Mouse (Mus musculus) myocyte (in vitro differentiated cells): ENCODE data around the gene Cox6b2. TPM values are rescaled to one million over a fixed set of nuclear protein-coding genes. Genes with fewer than 3 reads are reported as not detected.

Source experiments
- H3K27me3 ChIP-seq: one replicate; pipeline ENCODE4 v1.6.1; 2011; ENCODE audit not compliant: control insufficient read depth, insufficient read depth, insufficient read length
- H3K36me3 ChIP-seq: one replicate; pipeline ENCODE4 v1.6.1; 2011; ENCODE audit not compliant: control insufficient read depth, insufficient read depth
- H3K4me2 ChIP-seq: one replicate; pipeline ENCODE4 v1.6.1; 2011; ENCODE audit warnings: low read depth, control low read depth
- H3K4me3 ChIP-seq: one replicate; pipeline ENCODE4 v1.5.1; 2011; ENCODE audit warnings: mild to moderate bottlenecking, control low read depth, moderate library complexity
- H3K79me2 ChIP-seq: one replicate; pipeline ENCODE4 v1.6.1; 2011; ENCODE audit not compliant: control insufficient read depth, insufficient read depth
- H3ac ChIP-seq: one replicate; pipeline ENCODE4 v1.6.1; 2011; ENCODE audit not compliant: control insufficient read depth, insufficient read length
- CEBPB ChIP-seq: IDR thresholded peaks from 2 replicates; pipeline ENCODE4 v1.6.1; 2011; ENCODE audit warnings: mild to moderate bottlenecking, moderate library complexity; ENCODE audit not compliant: poor library complexity, insufficient read depth, severe bottlenecking
- E2F4 ChIP-seq: IDR thresholded peaks from one replicate; pipeline ENCODE4 v1.6.1; 2011; ENCODE audit warnings: mild to moderate bottlenecking, control low read depth, moderate library complexity; ENCODE audit not compliant: insufficient read depth
- MAX ChIP-seq: IDR thresholded peaks from one replicate; pipeline ENCODE4 v1.6.1; 2011; ENCODE audit warnings: low read depth, mild to moderate bottlenecking, control low read depth
- MYOD1 ChIP-seq, 3 experiments: IDR thresholded peaks; one replicate each; pipeline ENCODE4 v1.6.1; 2011; ENCODE audit warnings: control low read depth in 2 of 3, low read depth in 2 of 3, mild to moderate bottlenecking in 2 of 3, moderate library complexity in 1 of 3; ENCODE audit not compliant: insufficient read length in 2 of 3, control insufficient read depth in 1 of 3
- MYOG ChIP-seq, 3 experiments: IDR thresholded peaks; one replicate each; pipeline ENCODE4 v1.6.1; 2011; ENCODE audit warnings: control low read depth in 2 of 3, low read depth in 2 of 3, mild to moderate bottlenecking in 2 of 3; ENCODE audit not compliant: insufficient read length in 2 of 3, control insufficient read depth in 1 of 3, insufficient read depth in 1 of 3
- POLR2A ChIP-seq: IDR thresholded peaks from one replicate; pipeline ENCODE4 v1.6.1; 2011; ENCODE audit warnings: low read depth, mild to moderate bottlenecking, control low read depth, moderate library complexity; ENCODE audit not compliant: insufficient read length
- POLR2AphosphoS2 ChIP-seq: IDR thresholded peaks from one replicate; pipeline ENCODE4 v1.6.1; 2011; ENCODE audit warnings: low read depth, control low read depth; ENCODE audit not compliant: insufficient read length
- REST ChIP-seq: IDR thresholded peaks from one replicate; pipeline ENCODE4 v1.6.1; 2011; ENCODE audit warnings: mild to moderate bottlenecking, control low read depth, moderate library complexity; ENCODE audit not compliant: insufficient read depth, insufficient read length
- SRF ChIP-seq: IDR thresholded peaks from one replicate; pipeline ENCODE4 v1.6.1; 2011; ENCODE audit warnings: low read depth; ENCODE audit not compliant: control insufficient read depth, insufficient read length
- TCF12 ChIP-seq: IDR thresholded peaks from one replicate; pipeline ENCODE4 v1.6.1; 2011; ENCODE audit warnings: mild to moderate bottlenecking, control low read depth; ENCODE audit not compliant: poor library complexity, insufficient read depth, severe bottlenecking
- TCF3 ChIP-seq: IDR thresholded peaks from one replicate; pipeline ENCODE4 v1.6.1; 2011; ENCODE audit warnings: low read depth, control low read depth; ENCODE audit not compliant: insufficient read length
- USF1 ChIP-seq: IDR thresholded peaks from one replicate; pipeline ENCODE4 v1.6.1; 2011; ENCODE audit warnings: low read depth, mild to moderate bottlenecking, control low read depth, moderate library complexity
- polyA plus RNA-seq: library from polyadenylated mRNA; unstranded; fragments of >200 nt; fragmentation: generic; extraction: Trizol; gene quantifications from one replicate; pipeline ENCODE4 v1.2.1, GENCODE M21; 2012; ENCODE audit warnings: missing spikeins

The Cox6b2 gene
- polyA plus RNA-seq, 1 experiment, result 0.19 TPM

DNA sequence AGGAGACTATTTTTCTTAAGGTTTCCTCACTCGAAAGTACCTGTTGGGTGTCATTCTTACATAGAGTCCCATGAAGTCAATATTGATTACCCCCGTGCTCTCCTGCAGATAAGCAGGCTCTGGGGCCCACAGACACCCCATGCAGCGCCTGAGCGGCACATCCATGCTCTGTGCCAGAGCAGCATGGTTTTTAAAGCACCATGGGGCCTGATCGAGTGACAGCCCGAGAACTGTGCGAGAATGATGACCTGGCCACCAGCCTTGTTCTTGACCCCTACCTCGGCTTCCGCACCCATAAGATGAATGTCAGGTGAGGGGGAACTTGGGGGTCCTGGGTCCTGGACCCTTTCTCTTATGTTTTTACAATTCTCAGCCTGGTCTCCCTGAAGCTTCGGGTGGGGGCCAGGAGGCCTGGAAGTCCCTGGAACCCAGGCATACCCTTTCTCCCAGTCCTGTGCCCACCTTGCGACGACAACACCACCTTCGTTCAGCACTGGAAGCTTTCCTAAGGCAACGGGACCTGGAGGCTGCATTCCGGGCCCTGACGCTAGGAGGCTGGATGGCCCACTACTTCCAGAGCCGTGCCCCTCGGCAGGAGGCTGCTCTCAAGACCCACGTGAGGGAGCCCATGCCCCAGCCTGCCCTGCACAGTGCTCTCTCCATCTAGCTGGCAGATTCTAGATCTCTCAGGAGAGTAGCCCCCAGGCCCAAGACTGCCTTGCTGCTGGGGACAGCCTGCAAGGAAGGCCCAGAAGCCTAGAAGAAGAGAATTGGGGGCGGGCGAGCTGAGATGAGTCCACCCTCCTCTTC is 11.0 kb downstream of the Cox6b2 start:
- Histone ChIP-seq H3K79me2 (peaks cover 5% of the 10 kb centered on the region), H3ac (no peak overlapping the region), H3K4me2 (peak overlapping the region; percentile 95), H3K4me3 (peak overlapping the region; percentile 72), H3K36me3 (no peaks in the 10 kb centered on the region), H3K27me3 (no peaks in the 10 kb centered on the region)
- TF ChIP-seq CEBPB, result no peak
- TF ChIP-seq REST, result no peak
- no peak for TF ChIP-seq POLR2A
- no peak for TF ChIP-seq SRF
- TF ChIP-seq TCF12, result no peak
- no peak for TF ChIP-seq MYOD1 (IDR thresholded peaks at IDR 0.05; ENCODE audit: control insufficient read depth in 1 of 3, insufficient read length in 2 of 3, low read depth in 2 of 3)
- no peak for TF ChIP-seq MYOG (IDR thresholded peaks at IDR 0.05; ENCODE audit: control insufficient read depth in 1 of 3, insufficient read depth in 1 of 3, insufficient read length in 2 of 3, low read depth in 2 of 3)
- TF ChIP-seq USF1, result no peak

GRCm38 (mm10) chr7:4741151-4741550 is 11.7 kb downstream of the Cox6b2 start:
- Histone ChIP-seq H3K27me3 (no peaks in the 10 kb centered on the region), H3K4me3 (peak overlapping the region; percentile 72), H3K36me3 (no peaks in the 10 kb centered on the region), H3K79me2 (peaks cover 5% of the 10 kb centered on the region), H3K4me2 (peak overlapping the region; percentile 95), H3ac (no peak overlapping the region)
- TF ChIP-seq POLR2AphosphoS2 (no peak), MYOD1 (IDR thresholded peaks at IDR 0.05; ENCODE audit: control insufficient read depth in 1 of 3, insufficient read length in 2 of 3, low read depth in 2 of 3) (no peak), CEBPB (no peak), TCF12 (no peak), TCF3 (no peak), E2F4 (no peak), SRF (no peak), POLR2A (no peak), USF1 (no peak), MAX (no peak), REST (no peak), MYOG (IDR thresholded peaks at IDR 0.05; ENCODE audit: control insufficient read depth in 1 of 3, insufficient read depth in 1 of 3, insufficient read length in 2 of 3, low read depth in 2 of 3) (no peak)

- H3ac ChIP-seq, result peak overlapping the region; percentile 4
Observed at GRCm38 (mm10) chr7:4740309-4740727, 12.6 kb downstream of the Cox6b2 start.

DNA sequence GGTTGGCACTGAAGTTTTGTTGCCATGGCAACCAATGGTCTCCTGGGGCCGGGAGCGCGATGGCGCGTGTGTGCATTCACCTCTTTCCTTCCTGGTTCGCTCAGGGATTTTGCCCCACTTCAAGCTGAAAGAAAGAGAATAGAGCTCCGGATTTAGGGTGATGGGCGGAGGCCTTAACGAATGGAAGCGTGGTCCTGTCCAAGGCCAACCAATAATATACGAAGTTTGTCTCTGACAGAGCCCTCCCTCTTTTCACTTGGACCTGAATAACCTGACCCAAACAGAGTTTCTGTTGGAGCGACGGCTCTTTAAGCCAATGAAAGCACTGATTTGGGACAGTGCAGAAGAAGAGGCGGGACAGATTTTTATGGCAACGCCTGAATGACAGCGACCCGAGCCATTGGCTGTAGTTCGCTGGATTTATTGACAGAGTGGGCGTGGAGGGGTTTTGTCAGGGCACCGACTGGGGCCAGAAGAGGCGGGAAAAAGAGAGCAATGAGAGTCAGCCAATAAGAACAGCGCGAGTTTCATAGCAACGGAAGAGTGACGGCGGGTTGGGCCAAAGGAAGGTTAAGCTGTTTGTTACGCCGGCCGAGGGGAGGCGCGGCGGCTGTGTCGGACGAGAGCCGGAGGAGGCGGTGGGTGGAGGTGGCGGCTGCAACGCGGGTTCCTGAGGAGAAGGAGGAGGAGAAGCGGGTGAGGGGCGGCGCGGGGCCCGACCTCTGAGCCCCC is 13.2 kb downstream of the Cox6b2 start, which contains the start of gene Kmt5c:
Gene Kmt5c (plus strand): TSS at position 572 of the 732 bp plus-strand sequence.
- H3ac ChIP-seq, result peak within 1 kb of the TSS; percentile 4
- TF ChIP-seq TCF12 (no peak), POLR2A (peak; percentile 88), REST (no peak), E2F4 (no peak), POLR2AphosphoS2 (peak; percentile 87), TCF3 (no peak), MAX (no peak), SRF (peak; percentile 16), MYOD1 (IDR thresholded peaks at IDR 0.05; ENCODE audit: control insufficient read depth in 1 of 3, insufficient read length in 2 of 3, low read depth in 2 of 3) (no peak), USF1 (no peak), CEBPB (no peak), MYOG (IDR thresholded peaks at IDR 0.05; ENCODE audit: control insufficient read depth in 1 of 3, insufficient read depth in 1 of 3, insufficient read length in 2 of 3, low read depth in 2 of 3) (no peak)
- H3K27me3 ChIP-seq, result no peaks in the 10 kb centered on the region
- peak within 1 kb of the TSS; percentile 72 for H3K4me3 ChIP-seq
- peaks cover 5% of the 10 kb centered on the region for H3K79me2 ChIP-seq
- H3K4me2 ChIP-seq, result peak within 1 kb of the TSS; percentile 96
- no peaks in the 10 kb centered on the region for H3K36me3 ChIP-seq

More at GRCm38 (mm10) chr7:4740309-4740727, 12.6 kb downstream of the Cox6b2 start:
- Histone ChIP-seq H3K4me3 (peak overlapping the region; percentile 72), H3K27me3 (no peaks in the 10 kb centered on the region), H3K4me2 (peak overlapping the region; percentile 95), H3K79me2 (peaks cover 5% of the 10 kb centered on the region), H3K36me3 (no peaks in the 10 kb centered on the region)
- no peak for TF ChIP-seq E2F4
- no peak for TF ChIP-seq POLR2A
- TF ChIP-seq REST, result no peak
- no peak for TF ChIP-seq TCF12
- no peak for TF ChIP-seq MYOG (IDR thresholded peaks at IDR 0.05; ENCODE audit: control insufficient read depth in 1 of 3, insufficient read depth in 1 of 3, insufficient read length in 2 of 3, low read depth in 2 of 3)
- no peak for TF ChIP-seq MAX
- no peak for TF ChIP-seq POLR2AphosphoS2
- TF ChIP-seq MYOD1 (IDR thresholded peaks at IDR 0.05; ENCODE audit: control insufficient read depth in 1 of 3, insufficient read length in 2 of 3, low read depth in 2 of 3), result no peak
- no peak for TF ChIP-seq USF1
